Mouse (Mus musculus): ENCODE data around the gene Crls1.
A peak's percentile ranks its signal among the peaks of the same experiment; 100 is the strongest.

Gene Crls1

DNA sequence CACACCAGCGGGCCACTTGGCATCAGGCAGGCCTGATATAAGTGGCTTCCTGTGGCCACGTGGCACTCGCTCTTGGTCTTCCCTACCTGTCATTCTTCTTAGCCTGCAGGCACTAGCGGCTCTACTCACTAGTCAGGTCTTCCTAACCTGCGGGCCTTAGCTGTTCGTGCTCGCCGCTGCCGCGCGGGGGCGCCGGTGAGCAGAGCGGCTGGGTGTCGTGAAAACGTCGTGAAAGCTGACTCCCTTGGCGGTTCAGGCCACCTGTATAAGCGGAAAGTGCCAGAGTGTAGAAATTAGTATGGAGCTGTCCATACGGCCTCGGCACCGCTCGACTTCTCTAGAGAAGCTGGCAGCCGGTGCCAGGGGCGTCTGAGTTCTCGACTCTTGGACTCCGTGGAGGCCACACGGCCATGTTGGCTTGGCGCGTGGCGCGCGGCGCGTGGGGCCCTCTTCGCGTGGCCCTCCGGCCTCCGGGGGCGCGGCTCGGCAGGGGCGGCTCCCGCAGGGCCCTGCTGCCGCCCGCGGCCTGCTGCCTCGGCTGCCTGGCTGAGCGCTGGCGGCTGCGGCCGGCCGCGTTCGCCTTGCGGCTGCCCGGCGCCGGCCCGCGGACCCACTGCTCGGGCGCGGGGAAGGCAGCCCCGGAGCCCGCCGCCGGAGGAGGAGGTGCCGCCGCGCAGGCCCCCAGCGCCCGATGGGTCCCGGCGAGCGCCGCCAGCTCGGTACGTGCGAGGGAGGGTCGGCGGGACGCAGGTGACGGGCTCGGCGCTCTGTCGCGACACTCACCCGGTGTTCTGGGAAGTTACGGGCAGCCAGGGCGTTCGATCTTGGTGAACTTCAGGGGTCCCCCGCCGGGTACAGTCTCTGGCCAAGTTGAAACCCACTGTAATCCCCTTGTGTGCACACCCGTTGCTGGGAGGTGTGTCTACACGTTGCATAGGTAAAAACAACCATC is at the start of gene Crls1:
Gene Crls1 (plus strand): TSS at position 260 of the 952 bp plus-strand sequence.
- peak; percentile 91 for DNase-seq (ENCODE audit: low read depth, low spot score)

DNA sequence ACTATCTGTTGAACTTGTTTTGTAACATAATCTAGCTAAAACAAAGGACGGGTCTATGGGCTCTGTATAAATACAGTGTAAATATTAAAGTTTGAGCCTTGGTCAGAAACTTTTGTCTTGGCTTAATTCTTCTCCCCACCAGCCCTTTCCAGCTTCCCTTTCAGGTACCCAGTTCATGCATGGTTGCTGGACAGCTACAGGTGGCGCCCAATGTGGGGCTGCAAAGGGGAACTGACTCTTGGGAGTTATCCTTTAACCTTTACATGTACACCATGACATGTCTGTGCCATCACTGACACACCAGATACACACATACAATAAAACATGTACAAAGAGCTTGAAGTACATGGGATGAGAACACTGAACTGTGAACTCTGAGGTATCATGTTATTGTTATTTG is 43.5 kb upstream of the Crls1 start:
- DNase-seq (ENCODE audit: low read depth, low spot score), result no peak

DNA sequence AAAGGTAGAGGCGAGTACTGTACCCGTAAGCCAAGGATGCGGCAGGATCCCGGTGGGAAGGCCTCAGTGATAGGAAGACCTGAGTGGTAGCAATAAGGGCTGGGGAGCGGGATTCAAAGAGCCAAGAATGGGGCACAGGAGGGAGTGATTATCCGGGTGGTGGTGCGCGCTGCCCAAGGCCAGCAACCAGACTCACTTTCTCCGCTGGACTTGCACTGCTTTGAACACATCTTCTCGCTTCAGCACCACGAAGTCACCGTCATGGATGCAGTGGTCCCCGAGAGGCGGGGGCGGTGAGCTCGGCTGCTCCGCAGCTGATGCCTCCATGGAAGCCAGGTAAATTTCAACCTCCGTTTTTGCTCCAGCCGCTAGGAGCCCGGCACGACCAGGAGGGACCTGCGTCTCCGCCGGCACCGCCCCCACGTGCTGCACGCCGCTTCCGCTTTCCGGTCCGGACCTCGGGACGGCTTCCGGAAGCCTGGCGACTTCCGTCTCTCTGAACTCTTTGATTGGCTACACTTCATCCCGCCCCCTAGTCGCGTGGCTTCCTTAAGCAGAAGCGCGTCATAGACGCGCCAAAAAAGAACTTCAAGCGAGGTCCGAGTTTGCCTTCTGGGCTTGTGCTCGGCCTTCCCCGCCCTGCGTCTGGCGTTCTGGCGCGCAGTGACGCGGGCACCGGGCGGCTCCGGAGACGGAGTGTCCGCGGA is 30.7 kb upstream of the Crls1 start, which contains the start of the genes Trmt6 and Mcm8:
Gene Trmt6 (minus strand): TSS at position 448 of the 707 bp plus-strand sequence.
Gene Mcm8 (plus strand): TSS at position 534 of the 707 bp plus-strand sequence.
- peak; percentile 96 for DNase-seq (ENCODE audit: low read depth, low spot score)

DNA sequence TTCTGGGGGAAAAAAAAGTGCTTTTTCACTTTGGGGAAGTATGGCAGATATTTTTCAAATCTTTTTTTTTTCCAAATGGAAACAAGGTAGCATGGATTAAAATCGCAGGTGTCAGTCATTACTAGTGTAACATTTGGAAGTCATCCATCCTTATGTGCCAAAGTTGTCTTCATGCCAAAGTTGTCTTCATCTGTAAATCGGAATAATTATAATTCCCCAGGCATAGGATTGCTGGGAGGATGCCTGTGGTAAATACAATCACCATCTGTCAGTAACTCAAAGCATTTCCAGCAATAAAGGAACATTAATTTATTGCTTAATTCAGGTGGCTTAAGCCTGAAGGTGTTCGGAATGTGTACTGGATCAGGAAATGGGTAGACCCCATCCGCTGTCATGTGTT is 5.4 kb upstream of the Crls1 start:
- DNase-seq (ENCODE audit: low read depth, low spot score), result no peak

DNA sequence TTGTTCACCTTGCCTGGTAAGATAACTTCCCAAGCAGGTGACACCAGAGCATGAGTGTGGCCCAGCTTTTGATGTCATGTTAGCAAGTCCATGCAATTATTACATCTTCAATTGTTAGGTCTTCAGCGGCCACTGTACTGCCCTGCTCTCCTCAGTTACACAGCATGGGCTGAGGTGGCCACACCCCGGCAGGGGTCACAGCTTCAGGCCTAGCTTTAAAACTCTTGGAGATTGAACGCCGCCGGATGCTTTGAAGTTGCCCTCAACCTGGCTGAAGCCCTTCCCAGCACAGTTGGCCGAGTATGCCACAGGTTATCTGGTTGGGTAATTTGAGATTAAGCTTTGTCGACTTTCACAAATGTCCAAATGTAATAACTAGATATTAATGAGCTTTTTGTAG is 1.1 kb downstream of the Crls1 start:
- DNase-seq (ENCODE audit: low read depth, low spot score), result no peak

DNA sequence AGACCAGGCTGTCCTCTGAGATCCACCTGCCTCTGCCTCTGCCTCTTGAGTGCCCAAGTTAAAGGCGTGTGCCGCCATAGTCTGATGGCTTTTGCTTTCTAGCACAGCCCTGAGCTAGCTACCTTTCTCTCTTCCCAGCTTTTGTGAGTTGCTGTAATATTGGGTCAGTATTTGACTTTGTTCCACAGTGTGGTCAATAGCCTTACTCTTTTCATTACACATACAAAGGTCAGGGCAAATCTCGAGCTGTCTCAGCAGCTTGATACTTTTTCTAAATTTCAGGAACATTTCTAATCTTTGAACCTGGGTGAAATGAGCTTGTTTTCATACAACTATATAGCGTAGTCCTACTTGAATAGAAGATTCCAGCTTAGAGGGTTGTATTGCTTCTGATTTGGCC is 1.9 kb downstream of the Crls1 start:
- DNase-seq (ENCODE audit: low read depth, low spot score), result no peak

DNA sequence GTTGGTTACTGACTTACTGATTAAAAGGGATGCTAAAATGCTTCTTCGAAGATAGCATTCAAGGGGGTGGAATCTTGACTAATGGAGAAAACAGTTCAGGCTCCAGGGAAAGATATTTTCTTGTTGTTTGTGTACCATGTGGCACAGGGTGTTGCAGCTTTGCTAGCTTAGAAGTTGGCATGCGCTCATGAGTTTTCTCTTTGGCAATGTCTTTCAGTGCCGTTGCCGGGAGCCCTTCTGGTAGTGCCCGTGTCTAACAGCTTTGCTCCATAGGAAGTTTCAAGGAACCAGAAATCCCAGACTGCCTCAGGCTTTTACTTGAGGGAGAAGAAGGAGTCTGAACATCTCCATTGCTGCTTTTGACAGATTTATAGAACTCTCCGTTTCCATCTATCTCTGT is 2.7 kb downstream of the Crls1 start:
- DNase-seq (ENCODE audit: low read depth, low spot score), result no peak

DNA sequence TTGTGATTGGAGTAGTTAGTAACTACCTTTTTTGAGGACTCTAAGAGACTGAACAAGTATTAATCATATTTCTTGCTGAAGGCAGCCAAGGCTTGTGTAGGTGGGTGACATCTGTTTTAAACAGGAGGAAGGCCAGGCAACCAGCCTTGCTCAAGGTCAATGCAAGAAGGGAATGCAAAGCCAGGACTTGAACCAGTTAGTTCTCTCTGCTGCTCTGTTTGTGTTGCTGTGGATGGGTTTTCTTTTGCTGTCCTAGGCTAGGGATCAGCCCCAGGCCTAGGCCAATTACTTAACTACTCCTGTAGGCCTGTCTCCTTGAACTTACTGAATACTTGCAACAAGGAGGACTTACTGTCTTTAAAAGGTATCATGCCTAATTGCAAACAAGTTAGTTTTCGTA is 6.6 kb downstream of the Crls1 start:
- no peak for DNase-seq (ENCODE audit: low read depth, low spot score)

DNA sequence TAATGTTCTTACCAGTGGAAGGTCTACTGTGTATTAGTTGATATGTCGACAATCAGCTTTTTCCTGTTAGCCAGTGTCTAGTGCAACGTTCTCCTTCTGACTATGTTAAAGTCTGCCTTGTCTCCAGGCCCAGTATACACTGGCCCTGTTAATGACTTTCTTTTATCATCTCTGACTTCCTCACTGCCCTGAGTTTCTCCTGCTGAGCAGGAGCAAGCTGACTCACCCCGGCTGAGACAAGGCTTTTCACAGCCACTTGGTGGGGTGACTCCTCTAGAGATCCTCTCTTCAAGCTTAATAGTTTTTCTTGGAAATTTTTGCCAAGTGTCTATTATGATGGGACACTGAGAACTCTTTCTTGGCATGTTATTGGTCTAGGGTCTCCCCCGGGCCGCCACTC is 9.9 kb downstream of the Crls1 start:
- DNase-seq (ENCODE audit: low read depth, low spot score), result no peak

DNA sequence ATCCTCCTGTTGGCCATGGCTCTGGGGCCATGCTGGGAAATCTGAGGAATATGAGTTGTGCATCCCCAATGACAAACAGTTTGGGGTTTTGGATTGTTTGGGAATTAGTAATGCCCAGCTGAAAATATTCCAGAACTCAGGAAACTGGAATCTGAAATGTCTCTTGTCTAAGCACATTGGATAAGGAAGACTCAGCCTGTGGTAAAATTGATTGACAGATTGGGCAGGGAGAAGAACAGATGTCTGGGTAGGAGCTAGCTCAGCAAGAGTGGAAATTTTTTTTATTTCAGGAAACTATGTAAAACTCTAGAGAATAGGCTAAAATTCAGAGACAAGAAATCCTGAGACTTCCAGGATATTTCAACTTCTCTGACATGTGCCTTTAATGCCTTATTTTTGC is 14.0 kb downstream of the Crls1 start:
- no peak for DNase-seq (ENCODE audit: low read depth, low spot score)

DNA sequence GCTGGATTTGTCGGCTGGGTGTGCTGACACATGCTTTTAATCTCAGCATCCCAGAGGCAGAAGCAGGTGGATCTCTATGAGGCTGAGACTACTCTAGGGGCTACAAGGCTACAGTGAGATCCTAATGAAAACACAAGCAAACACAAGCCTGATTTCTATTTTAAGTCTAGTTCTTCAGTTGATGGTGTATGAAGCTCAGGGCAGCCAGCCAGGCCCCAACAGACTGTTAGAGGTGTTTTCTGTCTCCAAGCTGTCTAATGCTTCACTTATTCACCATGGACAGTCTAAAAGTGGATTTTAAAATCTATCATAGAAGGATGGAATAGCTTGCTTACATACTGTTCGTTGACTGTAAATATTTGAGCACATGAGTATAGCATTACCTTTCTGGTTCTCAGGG is 15.0 kb downstream of the Crls1 start:
- DNase-seq (ENCODE audit: low read depth, low spot score), result no peak

DNA sequence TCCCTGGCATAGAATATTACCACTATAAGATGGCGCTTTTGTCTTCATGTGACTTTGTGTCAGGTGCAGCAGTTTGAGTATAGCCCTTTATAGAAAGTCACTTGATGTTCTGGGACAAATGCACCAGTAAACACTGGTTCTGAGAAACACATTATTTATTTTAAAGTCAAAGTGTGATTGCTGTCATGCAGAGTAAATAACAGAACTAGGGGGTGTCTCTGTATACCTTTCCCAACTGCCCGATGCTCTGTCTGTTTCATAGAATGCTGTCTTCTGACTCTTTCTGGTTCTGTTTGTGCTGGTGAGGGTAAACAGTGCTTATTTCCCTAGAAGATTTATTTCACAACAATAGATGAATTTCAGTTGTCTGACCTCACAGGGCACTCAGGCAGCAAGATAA is 16.9 kb downstream of the Crls1 start:
- DNase-seq (ENCODE audit: low read depth, low spot score), result no peak

DNA sequence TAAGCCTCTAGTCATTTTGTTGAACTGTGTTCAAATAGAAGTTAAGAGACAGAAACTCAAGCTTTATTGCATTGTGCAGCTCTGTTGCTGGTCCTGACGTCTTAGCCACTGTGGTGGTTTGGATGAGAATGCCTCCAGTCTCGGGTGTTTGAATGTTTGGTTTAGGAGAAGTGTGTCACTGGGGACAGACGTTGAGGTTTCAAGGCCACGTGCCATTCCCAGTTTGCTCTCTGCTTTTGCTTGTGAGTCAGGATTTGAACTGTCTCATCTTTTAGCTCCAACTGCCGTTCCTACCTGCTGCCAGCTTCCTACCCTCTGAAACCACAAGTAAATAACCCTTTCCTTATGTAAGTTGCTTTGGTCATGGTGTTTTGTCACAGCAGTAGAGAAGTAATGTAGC is 21.1 kb downstream of the Crls1 start:
- DNase-seq (ENCODE audit: low read depth, low spot score), result no peak

DNA sequence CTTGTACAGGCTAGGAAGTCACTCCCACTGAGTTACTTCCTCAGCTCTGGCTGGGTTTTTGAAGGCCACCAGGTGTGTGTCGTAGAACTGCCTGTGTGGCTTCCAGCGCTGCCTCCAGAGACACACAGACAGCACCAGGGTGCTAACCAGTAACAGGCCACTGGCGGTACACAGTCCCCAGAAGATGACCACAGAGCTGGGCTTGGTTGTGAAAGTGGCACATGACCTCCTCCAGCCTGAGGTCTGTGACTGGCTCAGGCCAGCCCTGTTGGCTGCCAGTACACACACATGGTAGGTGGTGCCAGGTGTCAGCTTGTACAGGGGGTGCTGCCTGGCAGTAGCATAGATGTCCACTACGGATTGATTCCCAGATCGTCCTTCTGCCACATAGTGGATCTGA is 23.2 kb downstream of the Crls1 start:
- no peak for DNase-seq (ENCODE audit: low read depth, low spot score)

DNA sequence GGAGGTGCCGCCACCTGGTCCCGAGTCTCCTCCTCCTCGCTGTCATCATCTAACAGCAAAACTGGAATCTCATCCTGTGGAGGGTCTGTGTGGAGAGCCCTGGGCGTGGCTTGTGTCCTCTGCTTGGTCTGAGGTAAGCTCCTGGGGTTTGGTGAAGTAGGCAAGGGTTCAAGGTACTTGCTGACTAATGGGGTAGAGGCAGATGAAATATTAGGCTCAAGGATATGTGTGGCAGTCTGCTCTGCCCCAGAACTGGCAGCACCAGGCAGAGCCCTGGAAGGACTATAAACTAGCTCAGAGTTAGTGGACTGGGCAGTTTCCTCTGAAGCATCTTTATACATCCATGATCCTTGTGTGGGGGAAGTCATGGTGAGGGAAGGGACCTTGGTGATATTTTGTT is 23.8 kb downstream of the Crls1 start:
- no peak for DNase-seq (ENCODE audit: low read depth, low spot score)

DNA sequence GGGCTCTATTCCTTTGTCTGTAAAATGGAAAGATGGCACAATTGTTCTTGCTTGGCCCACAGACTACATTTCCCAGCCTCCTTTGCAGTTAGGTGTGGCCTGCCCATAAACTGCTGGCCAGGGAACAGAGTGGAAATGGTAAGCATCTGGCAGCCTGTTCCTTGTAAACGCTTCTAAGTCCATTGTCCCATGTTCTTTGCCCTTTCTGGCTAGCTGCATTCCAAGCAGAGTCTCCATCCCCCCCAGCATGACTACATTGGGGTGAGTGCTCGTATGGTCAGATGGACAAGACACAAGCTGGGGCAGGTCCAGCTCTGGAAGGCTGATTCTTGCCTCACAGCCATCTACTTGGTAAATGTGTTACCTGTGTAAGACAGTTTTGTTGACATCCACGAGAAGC is 25.2 kb downstream of the Crls1 start:
- DNase-seq (ENCODE audit: low read depth, low spot score), result no peak

DNA sequence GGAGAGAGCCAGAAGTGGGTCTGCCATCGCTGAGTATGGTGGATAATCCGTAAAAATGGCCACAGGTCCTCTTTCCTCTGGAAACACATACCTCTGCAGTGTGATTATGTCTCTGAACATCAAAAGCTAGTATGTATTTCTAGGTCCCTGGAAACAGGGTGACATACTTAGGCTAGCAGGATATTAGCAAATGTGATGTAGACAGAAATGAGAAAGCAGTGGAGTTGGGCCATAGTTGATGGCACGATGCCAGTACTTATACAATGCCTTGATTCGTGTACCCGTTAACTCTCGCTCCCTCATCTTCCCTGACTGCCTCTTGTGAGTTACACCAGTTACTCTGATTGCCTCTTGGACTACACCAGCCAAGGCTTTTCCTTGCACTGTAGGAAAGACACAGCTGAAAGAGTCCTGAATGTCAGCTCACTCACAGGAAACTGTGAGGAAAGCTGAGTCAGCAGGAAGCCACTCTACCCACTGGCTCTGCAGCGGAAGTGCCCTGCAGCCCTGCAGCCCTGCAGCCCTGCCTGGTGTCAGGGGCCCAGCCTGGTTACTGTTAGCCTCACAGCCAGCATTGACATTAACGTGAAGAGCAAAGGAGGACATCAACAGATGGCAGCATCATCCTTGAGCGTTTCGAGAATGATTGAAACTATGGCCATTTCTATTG is 27.3 kb downstream of the Crls1 start:
- no peak for DNase-seq (ENCODE audit: low read depth, low spot score)

DNA sequence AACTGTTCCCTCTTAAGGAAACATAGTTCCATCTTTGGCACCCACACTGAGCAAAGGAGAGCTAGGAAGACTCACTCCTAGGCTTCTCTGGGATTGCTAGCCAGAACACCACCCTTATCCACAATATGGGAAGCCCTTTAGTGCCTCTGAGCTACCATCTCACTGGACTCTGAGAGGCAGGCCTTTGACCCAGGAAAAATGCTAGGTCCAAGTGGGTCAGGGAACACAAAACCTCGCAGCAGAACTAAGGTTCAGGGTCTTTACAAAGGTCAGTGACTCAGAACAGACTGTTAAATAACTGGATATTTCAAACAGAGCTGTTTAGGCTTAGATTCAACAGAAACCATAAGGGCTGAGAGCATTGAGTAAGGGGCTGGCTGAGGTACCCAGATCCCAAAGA is 30.5 kb downstream of the Crls1 start:
- DNase-seq (ENCODE audit: low read depth, low spot score), result no peak

DNA sequence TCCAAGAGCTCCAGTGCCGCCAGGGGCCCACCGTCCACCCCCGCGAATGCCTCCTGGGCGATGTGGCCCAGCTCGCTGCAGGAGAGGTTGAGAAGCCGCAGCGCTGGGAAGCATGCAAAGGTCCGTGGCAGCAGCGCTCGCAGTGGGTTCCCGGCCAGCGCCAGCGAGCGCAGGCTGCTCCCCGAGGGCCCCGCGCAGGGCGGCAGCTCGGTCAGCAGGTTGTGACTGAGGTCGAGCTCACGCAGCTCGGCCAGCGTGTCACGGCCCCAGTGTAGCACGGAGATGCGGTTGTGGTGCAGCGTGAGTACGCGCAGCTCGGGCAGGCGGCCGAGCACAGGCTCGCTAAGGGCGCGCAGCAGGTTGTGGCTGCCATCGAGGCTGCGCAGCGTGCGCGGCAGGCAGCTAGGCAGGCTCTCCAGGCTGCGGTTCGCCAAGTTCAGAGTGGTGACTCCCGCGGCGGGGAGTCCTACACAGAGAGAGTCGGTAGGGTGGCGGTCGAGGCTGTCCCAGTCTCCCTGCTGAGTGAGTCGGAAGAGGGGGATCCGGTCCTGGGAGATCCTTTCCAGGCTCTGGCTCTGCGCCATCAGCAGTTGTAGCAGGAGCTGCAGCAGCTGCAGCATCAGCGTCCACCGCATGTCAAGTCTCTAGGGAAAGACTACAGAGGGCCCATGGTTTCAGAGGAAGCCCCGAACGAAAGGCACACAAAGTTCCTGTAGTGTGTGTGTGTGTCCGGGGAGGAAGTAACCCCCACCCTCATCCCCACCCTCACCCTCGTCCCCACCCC is 33.0 kb downstream of the Crls1 start:
- DNase-seq (ENCODE audit: low read depth, low spot score), result peak; percentile 27

DNA sequence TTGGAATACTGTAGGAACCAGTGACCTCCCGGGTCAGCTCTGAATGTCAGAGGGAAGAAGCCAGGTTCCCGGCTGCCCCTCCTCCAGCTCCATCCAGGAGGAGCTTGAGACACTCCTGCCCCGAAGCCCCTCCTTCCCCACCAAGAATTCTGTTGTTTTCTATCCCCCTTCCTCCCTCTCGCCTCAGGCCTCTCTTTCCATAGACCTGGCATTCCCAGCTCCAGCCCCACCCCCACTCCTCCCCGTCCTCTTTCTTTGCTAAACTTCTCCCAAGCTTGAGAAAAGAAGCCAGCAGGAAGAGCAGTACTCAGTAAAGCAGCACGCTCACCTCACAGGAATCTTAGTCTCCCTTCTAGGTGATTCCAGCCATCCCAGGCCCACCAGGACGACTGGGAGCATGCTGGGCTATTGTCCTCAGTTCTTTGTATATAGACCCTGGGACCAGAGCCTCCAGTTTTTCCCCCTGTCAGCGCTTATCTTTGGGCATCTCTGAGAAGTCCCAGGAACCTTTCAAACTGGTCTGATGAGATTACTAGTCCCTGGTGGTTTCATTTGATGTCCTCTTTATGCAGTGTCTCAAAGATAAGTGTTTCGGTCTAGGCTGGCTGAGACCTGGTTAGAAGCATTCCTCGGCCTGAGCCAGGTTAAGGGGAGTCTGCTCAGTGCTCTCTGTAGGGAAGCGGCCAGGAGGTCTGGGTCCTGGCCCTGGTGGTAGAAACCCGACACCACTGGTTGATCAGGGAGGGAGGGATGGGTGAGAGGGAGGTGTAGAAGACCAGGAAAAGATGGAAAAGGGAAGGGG is 34.6 kb downstream of the Crls1 start, which contains the start of gene Lrrn4:
Gene Lrrn4 (minus strand): TSS at position 48 of the 802 bp plus-strand sequence.
- no peak for DNase-seq (ENCODE audit: low read depth, low spot score)
